Mouse (Mus musculus) effector memory CD4-positive, alpha-beta T cell, adult 5 months (primary cell): ENCODE data around the gene Gm15093. TPM values are rescaled to one million over a fixed set of nuclear protein-coding genes. Genes with fewer than 3 reads are reported as not detected.

Experiments used
- polyA plus RNA-seq: library from polyadenylated mRNA; unstranded; fragments of 100-300 nt; shearing (Covaris generic); gene quantifications from one replicate; pipeline ENCODE4 v1.2.1, GENCODE M21; 2017

Gene Gm15093
- not detected for polyA plus RNA-seq

GRCm38 (mm10) chrX:149272077-149272476 lies at the start of gene Gm15093:
Gm15093 (plus strand) TSS chrX:149272377.

Other genes starting within 250 kb of the Gm15093 start
- gene Ott, start 198.1 kb upstream of the Gm15093 start, polyA plus RNA-seq = not detected
- gene Gm15085, start 175.2 kb downstream of the Gm15093 start, polyA plus RNA-seq = not detected